Mouse (Mus musculus): Measurements from ENCODE around the gene March8.

The March8 gene

GRCm38 (mm10) chr6:116371500-116371899 lies 33.7 kb downstream of the March8 start:
- no peak for DNase-seq (ENCODE audit: low spot score in 2 of 2)

GRCm38 (mm10) chr6:116374136-116374535 lies 36.3 kb downstream of the March8 start:
- DNase-seq (ENCODE audit: low spot score in 2 of 2) = no peak

DNA sequence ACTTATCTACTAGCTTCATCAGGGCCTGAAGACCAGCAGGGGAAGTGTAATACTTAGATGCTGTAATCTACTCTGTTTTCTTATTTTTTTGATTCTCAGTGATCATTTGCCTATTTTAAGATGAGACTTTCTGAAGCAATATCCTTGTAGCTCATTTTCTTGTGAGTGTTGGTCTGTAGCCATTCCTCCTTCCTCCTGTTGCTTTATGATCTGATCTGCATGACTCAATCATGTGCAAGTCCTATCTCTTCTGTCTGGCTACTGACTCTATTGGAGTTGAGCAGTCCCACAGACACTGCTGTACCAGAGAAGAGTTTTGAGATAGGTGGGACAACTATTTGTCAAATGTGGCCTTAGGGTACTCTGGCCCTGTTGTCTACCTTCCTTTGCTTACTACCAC lies 36.8 kb downstream of the March8 start:
- DNase-seq (ENCODE audit: low spot score in 2 of 2) = no peak

DNA sequence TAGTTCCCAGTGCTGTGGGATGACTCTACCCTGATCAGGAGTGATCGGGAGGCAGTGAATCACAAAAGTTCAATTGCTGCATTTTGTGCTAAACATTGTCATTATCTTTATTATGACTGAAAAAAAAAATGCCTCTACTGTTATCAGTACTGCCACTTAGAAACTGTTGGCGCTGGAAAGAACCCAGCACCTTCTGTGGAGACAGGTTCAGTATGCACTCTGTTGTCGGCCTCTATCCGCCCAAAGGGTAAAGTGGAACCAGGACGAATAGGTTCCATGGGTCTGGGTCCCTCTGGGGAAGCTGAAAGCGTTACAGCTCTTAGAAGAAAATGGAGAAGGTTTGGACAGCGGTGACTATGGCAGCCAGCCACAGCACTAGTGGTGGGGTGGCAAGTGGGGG lies 41.1 kb downstream of the March8 start:
- DNase-seq (ENCODE audit: low spot score in 2 of 2) = no peak

DNA sequence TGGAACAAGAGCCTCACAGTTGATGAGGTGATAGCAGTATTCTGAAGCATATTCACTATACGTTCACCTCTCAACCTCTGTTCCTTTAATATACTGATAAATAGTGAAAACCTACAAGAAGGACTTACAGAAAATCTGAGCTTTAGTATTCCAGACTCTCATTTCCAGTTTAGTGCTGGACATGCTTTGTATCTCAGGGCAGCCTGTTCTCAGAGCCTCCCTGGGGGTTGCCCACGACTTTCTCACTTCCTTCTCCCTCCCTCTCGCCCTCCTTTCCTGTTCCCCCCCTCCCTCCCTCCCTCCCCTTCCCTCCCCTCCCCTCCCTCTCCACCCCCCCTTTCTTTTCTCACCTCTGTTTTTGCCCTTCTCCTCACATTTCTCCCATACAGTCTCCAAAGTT lies 42.3 kb downstream of the March8 start:
- DNase-seq (ENCODE audit: low spot score in 2 of 2) = no peak

DNA sequence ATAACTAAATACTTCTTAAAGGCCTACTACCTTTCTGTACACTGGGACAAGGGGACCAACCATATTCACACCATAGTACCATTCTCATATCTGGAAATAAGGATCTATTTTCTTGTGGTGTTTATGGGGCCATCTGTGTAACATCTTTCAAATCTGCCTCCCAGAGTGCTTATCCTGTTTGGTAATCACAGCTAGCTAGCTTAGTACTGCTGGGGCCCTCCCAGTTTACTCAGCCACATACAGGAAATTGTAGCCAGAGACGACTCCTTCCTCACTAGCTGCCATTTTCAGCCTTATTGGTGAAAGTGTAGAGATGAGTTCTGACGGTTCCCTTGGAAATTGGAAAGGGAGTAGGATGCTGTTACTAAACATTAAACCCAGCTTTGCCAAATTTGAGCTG lies 43.8 kb downstream of the March8 start:
- no peak for DNase-seq (ENCODE audit: low spot score in 2 of 2)

DNA sequence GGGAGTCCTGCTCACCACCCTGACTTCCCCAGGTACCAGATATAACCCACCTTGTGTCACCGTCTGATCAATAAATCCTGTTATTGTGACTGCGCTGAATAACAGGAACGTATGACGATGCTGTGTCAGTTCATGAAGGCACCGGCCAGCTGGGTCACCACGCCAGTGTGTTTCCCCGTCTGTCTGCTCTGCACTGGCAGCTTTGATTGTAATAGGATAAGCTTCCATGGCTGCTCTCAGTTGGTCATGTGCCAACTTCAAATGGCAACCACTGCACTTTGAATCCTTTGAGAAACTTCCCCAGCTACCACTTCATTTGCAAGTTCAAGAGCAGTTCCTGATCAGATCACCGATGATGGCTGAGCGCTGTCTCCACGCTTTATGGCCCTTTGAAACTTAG lies 45.8 kb downstream of the March8 start:
- DNase-seq (ENCODE audit: low spot score in 2 of 2) = no peak

DNA sequence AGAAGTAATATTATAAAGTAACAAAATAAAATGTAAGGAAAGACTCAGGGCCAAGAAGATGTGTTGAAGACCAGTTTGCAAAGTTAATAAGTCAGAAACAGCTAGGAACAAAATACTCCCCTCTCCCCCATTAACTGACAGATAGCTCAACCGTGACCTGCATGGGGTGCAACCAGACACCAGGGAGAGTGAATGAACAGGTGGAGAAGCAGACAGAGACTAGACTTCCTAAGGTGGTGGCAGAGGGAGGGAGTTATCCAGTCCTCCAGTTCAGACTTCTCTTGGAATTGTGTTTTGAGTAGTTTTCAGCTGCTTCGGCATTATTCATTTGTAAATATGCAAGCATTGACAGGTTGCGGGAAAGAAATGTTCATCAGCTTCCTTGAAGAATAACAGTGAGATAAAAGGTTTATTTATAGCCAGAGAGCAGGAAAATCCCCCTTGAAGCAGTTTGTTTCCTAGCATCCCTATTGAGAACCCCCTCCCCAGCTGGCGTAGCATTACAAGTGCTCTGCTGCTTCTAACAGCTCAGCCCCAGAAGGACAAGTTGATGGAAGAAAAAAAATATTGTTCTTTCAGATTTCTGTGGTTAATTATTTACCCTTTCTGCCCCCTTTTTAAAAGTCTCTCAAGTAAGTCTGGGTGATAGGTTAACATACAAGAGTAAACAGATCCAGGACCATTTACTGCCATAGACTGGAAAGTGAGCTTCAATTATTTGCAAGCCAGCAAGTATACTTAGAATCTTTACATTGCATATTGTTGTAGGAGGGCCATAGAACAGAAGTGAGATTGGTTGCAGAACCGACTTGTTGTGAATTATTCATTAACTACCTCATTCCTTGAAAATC lies 47.6 kb downstream of the March8 start:
- DNase-seq (ENCODE audit: low spot score in 2 of 2) = no peak

DNA sequence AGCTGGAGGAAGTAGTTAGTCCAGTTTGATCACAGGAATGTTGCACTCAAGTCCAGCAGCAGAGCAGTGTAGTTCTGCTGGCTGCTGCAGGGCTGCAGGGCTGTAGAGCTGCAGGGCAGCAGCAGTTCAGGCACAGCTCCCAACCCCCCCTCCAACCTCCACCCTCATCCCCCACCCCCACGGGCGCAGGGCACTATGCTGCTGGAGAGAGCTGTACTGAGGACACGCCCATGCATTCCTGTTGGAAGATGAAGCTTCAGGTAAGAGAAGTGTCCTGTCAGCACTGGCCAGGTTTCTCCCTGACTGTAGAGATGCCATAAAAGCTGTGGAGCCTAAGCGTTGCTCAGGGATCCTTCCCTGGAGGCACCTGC lies 48.2 kb downstream of the March8 start:
- no peak for DNase-seq (ENCODE audit: low spot score in 2 of 2)

GRCm38 (mm10) chr6:116386506-116386905 lies 48.7 kb downstream of the March8 start:
- no peak for DNase-seq (ENCODE audit: low spot score in 2 of 2)

DNA sequence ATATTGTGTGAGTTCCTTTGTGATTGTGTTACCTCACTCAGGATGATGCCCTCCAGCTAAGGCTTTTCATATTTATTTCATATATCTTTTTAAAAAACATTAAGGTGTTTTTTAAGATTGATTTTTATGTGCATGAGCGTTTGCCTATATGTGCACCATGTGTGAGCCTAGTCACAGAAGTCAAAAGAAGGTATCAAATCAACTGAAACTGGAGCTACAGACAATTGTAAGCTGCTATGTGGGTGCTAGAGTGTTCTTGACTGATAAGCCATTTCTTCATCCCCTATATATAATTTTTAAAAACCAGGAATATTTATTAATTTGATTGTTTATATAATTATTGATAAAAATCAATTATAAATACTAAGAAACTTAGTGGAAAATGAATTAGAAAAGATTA lies 50.2 kb downstream of the March8 start:
- no peak for DNase-seq (ENCODE audit: low spot score in 2 of 2)

- DNase-seq (ENCODE audit: low spot score in 2 of 2) = no peak
These were observed 51.7 kb downstream of the March8 start for GRCm38 (mm10) chr6:116389481-116389880.

DNA sequence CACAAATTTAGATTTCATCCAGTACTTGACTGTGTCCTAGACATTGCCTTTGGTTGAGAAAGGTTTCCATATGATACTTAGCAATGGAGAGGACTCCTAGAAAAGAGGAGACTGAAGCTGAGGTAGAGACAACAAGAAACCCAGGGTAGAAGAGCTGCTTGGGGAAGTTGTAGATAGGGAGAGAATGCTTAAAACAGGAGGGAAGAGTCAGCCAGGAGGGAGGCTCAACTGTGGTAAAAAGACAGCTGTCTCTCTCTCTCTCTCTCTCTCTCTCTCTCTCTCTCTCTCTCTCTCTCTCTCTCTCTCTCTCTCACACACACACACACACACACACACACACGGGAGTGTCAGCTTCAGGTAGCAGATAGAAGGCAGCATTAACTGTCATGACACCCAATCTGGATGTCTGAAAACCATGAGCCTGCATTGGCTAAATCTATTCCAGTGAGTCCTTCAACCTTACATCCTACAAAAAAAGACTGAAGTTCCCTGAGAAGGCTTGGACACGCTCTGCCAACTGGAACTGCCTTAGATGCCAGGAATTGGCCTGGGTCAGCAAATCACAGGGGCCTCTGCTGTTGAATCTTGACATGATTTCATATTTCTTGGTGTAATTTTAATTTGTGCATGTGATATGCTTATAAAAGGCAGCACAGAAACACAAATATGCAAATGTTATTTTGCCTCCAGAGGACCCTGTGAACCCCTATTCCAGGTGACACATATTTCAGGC lies 57.3 kb downstream of the March8 start:
- DNase-seq (ENCODE audit: low spot score in 2 of 2) = no peak

- DNase-seq (ENCODE audit: low spot score in 2 of 2) = no peak
These were observed 59.8 kb downstream of the March8 start for GRCm38 (mm10) chr6:116397621-116398020.

GRCm38 (mm10) chr6:116398136-116398535 lies 60.3 kb downstream of the March8 start:
- no peak for DNase-seq (ENCODE audit: low spot score in 2 of 2)

DNA sequence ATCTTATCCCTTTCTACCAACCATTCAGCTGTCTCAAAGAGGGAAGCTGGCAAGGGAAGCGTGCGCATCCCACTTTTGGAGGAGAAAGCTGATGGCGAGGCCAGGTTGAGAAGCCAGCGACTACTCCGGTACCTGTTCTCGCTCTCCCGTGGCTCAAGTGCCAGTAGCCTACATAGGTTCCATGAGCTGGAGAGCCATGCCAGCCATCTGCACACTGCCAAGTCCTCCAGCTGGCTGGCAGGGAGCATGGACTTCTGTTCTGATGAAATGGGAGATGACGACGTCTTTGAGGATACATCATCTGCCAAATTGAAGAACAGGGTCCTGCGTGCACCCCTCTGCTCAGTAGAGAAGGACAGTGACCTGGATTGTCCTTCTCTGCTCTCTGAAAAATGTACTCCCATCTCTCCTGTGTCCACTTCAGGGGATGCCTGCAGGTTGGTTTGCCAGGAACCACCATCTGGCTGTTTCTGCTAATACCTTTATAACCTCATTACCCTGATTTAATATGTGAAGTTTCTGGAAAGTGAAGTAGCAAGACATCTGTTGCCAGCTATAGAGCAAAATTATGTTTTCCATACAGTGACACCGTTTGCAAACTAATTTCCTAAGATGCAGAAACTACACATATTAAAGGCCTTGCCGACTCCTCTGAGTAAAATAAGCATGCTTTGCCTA lies 64.1 kb downstream of the March8 start:
- peak in 1 of 2 experiments; percentile 14 for DNase-seq (ENCODE audit: low spot score in 2 of 2)

DNA sequence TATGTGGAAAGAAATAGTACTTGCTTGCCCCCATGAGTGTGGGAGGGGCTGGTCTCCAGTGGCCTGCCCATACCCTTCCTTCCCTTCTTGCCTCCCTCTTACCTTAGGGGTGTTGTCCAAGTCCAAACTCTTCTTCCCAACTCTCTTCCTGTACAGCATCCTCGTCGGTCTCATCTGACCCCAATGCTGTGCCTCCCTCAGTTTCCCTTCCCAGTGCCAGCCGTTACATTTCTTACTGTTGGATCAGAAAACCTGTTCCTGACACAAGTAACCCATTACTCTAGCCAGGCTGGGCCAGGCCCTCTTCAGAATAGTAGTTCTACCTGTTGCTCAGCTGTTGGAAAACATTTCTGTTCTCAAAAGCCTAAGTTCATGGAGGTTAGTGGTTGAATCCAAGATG lies 64.6 kb downstream of the March8 start:
- DNase-seq (ENCODE audit: low spot score in 2 of 2) = peak in 1 of 2 experiments; percentile 11

DNA sequence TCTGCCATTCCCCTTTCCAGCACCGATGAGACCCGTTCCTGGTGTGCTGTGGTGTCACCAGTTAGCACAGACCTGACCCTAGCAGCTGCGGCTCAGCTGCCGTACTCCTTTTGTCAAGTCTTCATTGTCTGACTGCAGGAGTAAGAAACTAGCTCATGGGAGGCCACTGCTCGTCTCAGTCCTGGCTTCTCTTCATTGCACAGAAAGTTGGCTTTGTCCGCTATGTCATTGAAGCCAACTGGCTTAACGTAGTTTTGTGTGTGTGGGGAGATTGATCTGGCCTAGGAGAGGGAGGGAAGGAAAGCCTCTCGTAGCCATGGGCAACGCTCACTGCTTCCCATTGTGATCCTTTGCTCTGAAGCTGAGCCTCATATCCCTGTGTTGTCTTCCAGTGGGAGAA lies 67.4 kb downstream of the March8 start:
- no peak for DNase-seq (ENCODE audit: low spot score in 2 of 2)

GRCm38 (mm10) chr6:116405715-116406114 lies 67.9 kb downstream of the March8 start:
- no peak for DNase-seq (ENCODE audit: low spot score in 2 of 2)

DNA sequence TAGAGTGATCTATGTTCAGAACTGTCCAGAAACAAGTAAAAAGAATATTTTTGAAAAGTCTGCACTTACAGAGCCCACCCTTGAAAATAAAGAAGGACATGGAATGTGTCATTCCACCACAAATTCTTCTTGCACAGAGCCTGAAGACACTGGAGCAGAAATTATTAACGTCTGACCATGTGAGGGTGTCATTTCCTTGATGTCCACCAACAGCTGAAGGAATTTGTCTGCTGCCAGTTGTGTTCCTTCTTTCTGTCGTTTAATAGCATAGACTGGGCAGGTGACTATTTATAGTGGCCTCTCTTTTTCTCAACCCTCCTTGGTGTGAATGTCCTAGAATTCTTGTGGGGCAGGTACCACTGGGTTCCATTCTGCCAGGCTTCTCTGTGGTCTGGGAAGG lies 68.3 kb downstream of the March8 start:
- no peak for DNase-seq (ENCODE audit: low spot score in 2 of 2)

DNA sequence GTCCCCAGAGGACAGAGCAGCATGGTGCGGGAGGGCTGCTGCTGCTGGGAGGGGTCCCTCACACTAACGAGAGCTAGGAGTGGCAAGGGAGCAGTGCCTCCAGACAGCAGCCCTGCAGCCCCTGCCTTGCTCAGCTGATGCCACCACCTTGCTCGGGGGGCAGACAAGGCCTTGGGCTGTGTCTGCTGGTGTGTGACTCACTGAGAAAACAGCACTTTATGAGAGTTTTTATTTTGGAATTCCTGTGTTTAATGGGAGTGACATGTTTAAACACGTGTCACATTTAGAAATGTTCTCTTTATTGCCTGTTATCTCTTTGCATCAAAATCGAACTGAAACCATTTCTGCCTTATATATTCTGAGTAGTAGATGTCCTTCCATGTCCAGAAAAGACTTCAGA lies 68.9 kb downstream of the March8 start:
- peak in 1 of 2 experiments; percentile 17 for DNase-seq (ENCODE audit: low spot score in 2 of 2)

DNA sequence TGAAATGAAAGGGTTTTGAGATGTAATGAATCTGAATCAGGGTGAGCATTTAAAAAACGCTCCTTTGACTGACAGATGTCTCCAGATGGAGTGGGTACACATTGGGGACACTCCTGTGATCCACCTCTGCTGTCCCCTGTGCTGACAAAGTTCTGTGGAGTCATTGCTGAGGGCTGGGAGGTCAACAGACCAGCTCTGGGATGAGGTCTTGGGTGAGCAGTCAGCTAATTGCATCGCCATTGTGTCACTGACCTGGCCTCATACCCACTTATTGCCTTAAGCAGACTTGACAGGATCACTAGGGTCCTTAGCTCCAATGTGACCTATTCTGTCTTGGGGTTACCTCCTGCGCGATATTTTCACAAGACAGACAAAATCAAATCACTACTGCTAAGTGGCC lies 69.4 kb downstream of the March8 start:
- no peak for DNase-seq (ENCODE audit: low spot score in 2 of 2)
